ENCODE assay signal across 15 mouse cellular contexts in the genomic region with DNA sequence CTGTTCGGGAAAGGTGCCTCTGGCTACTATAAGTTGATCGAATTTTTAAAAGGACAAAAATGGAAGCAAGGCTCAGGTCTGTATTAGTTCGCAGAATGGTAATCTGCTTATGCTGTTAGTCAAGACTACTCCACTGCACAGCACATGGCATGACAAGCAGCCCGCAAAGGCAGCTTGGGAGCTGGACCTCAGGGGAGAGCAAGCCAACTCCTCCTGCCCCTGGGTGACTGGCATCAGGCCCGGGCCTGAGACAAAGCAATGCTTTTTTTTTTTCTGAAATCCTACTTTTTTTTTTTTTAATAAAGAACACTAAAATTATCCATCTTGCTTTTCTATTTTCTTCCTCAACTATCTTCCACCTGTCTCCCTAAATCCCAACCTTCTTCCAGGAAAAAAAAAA. TPM values are rescaled to one million over a fixed set of nuclear protein-coding genes. Genes with fewer than 3 reads are reported as not detected.
DNase-seq lines count a peak whose midpoint lies in the region; ATAC-seq lines count a peak whose summit lies in the region.
"Had no signal": no experiment of that assay in that cellular context is flagged by ENCODE, and none has a peak within 500 bp of the region (broad histone marks: within the 10 kb centered on the region; RNA-seq: fewer than 3 reads in every experiment).

No protein-coding gene starts in this region.

- no peaks in the 10 kb centered on the region for H3K36me3 ChIP-seq in kidney, embryonic 15.5 days
- H3K36me3 ChIP-seq: embryonic facial prominence, embryonic 15.5 days; G1E; heart, embryonic 15.5 days; midbrain, embryonic 12.5 days had no signal

- ATAC-seq in kidney, embryonic 15.5 days (replicated peaks; ENCODE audit: low FRiP score) = no peak

- H3K9ac ChIP-seq in kidney, embryonic 15.5 days = no peak overlapping the region
- H3K9ac ChIP-seq: embryonic facial prominence, embryonic 15.5 days; heart, embryonic 15.5 days; hindbrain, embryonic 14.5 days; midbrain, embryonic 12.5 days had no signal

- no peak overlapping the region for H3K27ac ChIP-seq in kidney, embryonic 15.5 days
- H3K27ac ChIP-seq: embryonic facial prominence, embryonic 15.5 days; heart, embryonic 15.5 days; hindbrain, embryonic 14.5 days; kidney, postnatal 0 days; midbrain, embryonic 12.5 days had no signal

- DNase-seq in cerebellum, adult 18-20 months = peak; percentile 28 to 41
- DNase-seq in cerebellum, adult 9-10 months = no peak
- DNase-seq in kidney, adult 18-20 months = peak; percentile 46
- DNase-seq in brain, adult 2 months (ENCODE audit: low read depth, low spot score) = peak; percentile 16
- DNase-seq in kidney, postnatal 14 days = peak; percentile 50
- DNase-seq in spleen, postnatal 4 days (ENCODE audit: low spot score in 2 of 2) = no peak
- DNase-seq: lung, adult 2 months; lung, postnatal 4 days had no signal

- H3K4me1 ChIP-seq in kidney, embryonic 15.5 days = peaks cover 7% of the 10 kb centered on the region; the same call in 1 of the 2 replicates
- H3K4me1 ChIP-seq: embryonic facial prominence, embryonic 15.5 days; midbrain, embryonic 12.5 days had no signal

- no peak overlapping the region for H3K4me2 ChIP-seq in kidney, embryonic 15.5 days
- H3K4me2 ChIP-seq: embryonic facial prominence, embryonic 15.5 days; heart, embryonic 15.5 days; hindbrain, embryonic 14.5 days; midbrain, embryonic 12.5 days had no signal

- no peaks in the 10 kb centered on the region for H3K27me3 ChIP-seq in kidney, embryonic 15.5 days
- H3K27me3 ChIP-seq: embryonic facial prominence, embryonic 15.5 days; heart, embryonic 15.5 days; midbrain, embryonic 12.5 days had no signal

- no peaks in the 10 kb centered on the region for H3K9me3 ChIP-seq in kidney, embryonic 15.5 days (replicated peaks)
- H3K9me3 ChIP-seq: embryonic facial prominence, embryonic 15.5 days; heart, embryonic 15.5 days; midbrain, embryonic 12.5 days had no signal

- no peak overlapping the region for H3K4me3 ChIP-seq in kidney, embryonic 15.5 days (replicated peaks)
- H3K4me3 ChIP-seq: embryonic facial prominence, embryonic 15.5 days; heart, embryonic 15.5 days; midbrain, embryonic 12.5 days had no signal

- 84% methylated on average over 5 of the region's 5 CpGs for WGBS in kidney, embryonic 15.5 days

RNA-seq across cellular contexts. Expression of gene Ppargc1a, which starts 15.1 kb away (rescaled TPM):
- 16.6 and 18.7 TPM in 2 replicates for polyA plus RNA-seq in kidney, embryonic 15.5 days (2015; fragmentation: Nextera tagmentation; extraction: Ambion mirVana)
- polyA plus RNA-seq: G1E had no signal

Comparison
In these comparisons a context has a peak if more than half of its experiments do, and no peak if none do; other contexts are left out.
1. DNase-seq: peak in cerebellum, adult 18-20 months (2 of 2), kidney, adult 18-20 months (single experiment), brain, adult 2 months (single experiment) and kidney, postnatal 14 days (single experiment); none in cerebellum, adult 9-10 months (single experiment) and spleen, postnatal 4 days (0 of 2).